Mouse (Mus musculus) midbrain, embryonic 14.5 days (tissue): ENCODE measurements around the gene Dync1i2. TPM values are rescaled to one million over a fixed set of nuclear protein-coding genes. Genes with fewer than 3 reads are reported as not detected.

Experiments
- ATAC-seq: fragments of 200-750 bp; cut with Nextera tagmentation; 2 replicates; pipeline ENCODE4 v1.8.0; 2017; ENCODE audit warnings: moderate number of reproducible peaks, moderate library complexity; ENCODE audit not compliant: low FRiP score, low TSS enrichment
- DNase-seq: peaks from one replicate; pipeline ENCODE4 v3.0.0-alpha.2; 2015
- H3K27ac ChIP-seq: fragments of 300-500 bp; sonication (generic); replicated peaks from 2 replicates; pipeline ENCODE4 v1.5.1; 2014; ENCODE audit warnings: mild to moderate bottlenecking, low read depth, low read length, moderate library complexity
- H3K27me3 ChIP-seq: fragments of 300-500 bp; sonication (generic); 2 replicates; pipeline ENCODE4 v1.6.1; 2014; ENCODE audit warnings: low read length, control low read depth, mixed read lengths; ENCODE audit not compliant: control insufficient read depth, insufficient read depth
- H3K36me3 ChIP-seq: fragments of 300-500 bp; sonication (generic); 2 replicates; pipeline ENCODE4 v1.6.1; 2014; ENCODE audit warnings: low read length, control low read depth; ENCODE audit not compliant: control insufficient read depth, insufficient read depth
- H3K4me1 ChIP-seq: fragments of 300-500 bp; sonication (generic); 2 replicates; pipeline ENCODE4 v1.6.1; 2014; ENCODE audit warnings: mild to moderate bottlenecking, antibody characterized with exemption, low read length, control low read depth; ENCODE audit not compliant: control insufficient read depth, insufficient read depth
- H3K4me2 ChIP-seq: fragments of 300-500 bp; sonication (generic); 2 replicates; pipeline ENCODE4 v1.6.1; 2014; ENCODE audit warnings: mild to moderate bottlenecking, low read length, moderate library complexity
- H3K4me3 ChIP-seq: fragments of 300-500 bp; sonication (generic); replicated peaks from 2 replicates; pipeline ENCODE4 v1.5.1; 2014; ENCODE audit warnings: low read depth, low read length
- H3K9ac ChIP-seq: fragments of 300-500 bp; sonication (generic); replicated peaks from 2 replicates; pipeline ENCODE4 v1.6.1; 2014; ENCODE audit warnings: mild to moderate bottlenecking, low read length, moderate library complexity
- H3K9me3 ChIP-seq: fragments of 300-500 bp; sonication (generic); 2 replicates; pipeline ENCODE4 v1.6.1; 2016; ENCODE audit warnings: low read length, control low read depth, mixed read lengths; ENCODE audit not compliant: control insufficient read depth
- WGBS: fragments of 180-500 bp; shearing (Covaris S2); extraction: QIAGEN DNeasy Blood & Tissue Kit; methylation state at CpG from one replicate; pipeline ENCODE4 v1.1.7; 2014; 5-methylcytosine and 5-hydroxymethylcytosine counted together
- polyA plus RNA-seq: library from polyadenylated mRNA; unstranded; fragments of >200 nt; fragmentation: Nextera tagmentation; extraction: Ambion mirVana; gene quantifications from 2 replicates; pipeline ENCODE4 v1.2.1, GENCODE M21; 2014

The Dync1i2 gene
- polyA plus RNA-seq, 1 experiment from 2014 or later: 231 TPM

DNA sequence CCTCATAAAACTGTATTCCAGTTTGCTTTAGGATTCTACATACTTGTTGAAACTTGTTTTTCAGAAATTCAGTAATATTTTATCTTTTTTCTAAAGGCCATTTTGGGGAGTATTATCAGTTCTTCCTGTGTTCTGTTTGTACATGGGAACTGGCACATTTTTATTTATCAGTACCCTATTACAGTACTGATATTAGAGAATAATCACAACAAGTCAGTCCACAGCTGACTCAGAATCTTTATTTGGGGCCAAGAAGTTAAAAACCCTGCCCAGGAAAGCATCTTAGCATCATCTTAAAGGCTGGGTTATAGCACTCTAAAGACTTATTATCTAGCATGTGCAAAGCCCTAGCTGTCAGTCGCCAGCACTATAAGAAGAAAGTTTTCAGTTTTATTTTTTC lies 18.1 kb downstream of the Dync1i2 start:
- WGBS: 94% methylated on average over 1 of the region's 1 CpGs
- ATAC-seq: no peak

DNA sequence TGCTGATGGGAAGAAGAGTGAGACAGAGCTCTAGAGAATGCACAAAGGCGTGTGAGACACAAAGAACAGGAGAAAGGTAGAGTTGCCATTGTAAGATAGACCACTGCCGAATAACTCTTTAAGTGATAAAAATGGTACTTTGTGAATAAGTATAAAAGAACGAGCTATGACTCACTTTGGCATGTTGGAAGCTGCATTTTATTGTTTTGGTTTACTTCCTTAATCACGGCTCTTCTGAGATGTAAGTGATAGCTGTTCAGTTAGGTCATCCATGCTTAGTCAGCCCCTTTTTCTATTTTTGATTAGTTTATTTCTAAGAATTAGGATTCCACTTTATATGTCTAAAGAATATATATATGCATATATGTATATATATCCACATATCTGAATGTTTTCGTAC lies 20.4 kb downstream of the Dync1i2 start:
- Histone ChIP-seq H3K36me3 (peaks cover 39% of the 10 kb centered on the region), H3K9me3 (no peaks in the 10 kb centered on the region), H3K9ac (no peak overlapping the region), H3K4me3 (no peak overlapping the region), H3K27me3 (no peaks in the 10 kb centered on the region), H3K27ac (no peak overlapping the region), H3K4me2 (no peak overlapping the region), H3K4me1 (no peaks in the 10 kb centered on the region)
- no peak for DNase-seq
- WGBS: 94% methylated on average over 5 of the region's 5 CpGs
- ATAC-seq: no peak

More for the DNA sequence above, 18.1 kb downstream of the Dync1i2 start:
- Histone ChIP-seq H3K9ac (no peak overlapping the region), H3K36me3 (peaks cover 32% of the 10 kb centered on the region), H3K4me1 (0 out of 2 replicates have a peak, but pooled peaks cover 2% of the 10 kb centered on the region), H3K4me2 (no peak overlapping the region), H3K4me3 (no peak overlapping the region), H3K27me3 (no peaks in the 10 kb centered on the region), H3K27ac (no peak overlapping the region), H3K9me3 (no peaks in the 10 kb centered on the region)
- DNase-seq: no peak

GRCm38 (mm10) chr2:71232976-71233375 lies 21.5 kb downstream of the Dync1i2 start:
- 77% methylated on average over 2 of the region's 2 CpGs for WGBS
- no peak overlapping the region for H3K4me2 ChIP-seq
- ATAC-seq (no peak), DNase-seq (no peak)
- H3K4me1 ChIP-seq: no peaks in the 10 kb centered on the region
- H3K9ac ChIP-seq: no peak overlapping the region
- no peak overlapping the region for H3K4me3 ChIP-seq
- no peaks in the 10 kb centered on the region for H3K27me3 ChIP-seq
- no peak overlapping the region for H3K27ac ChIP-seq
- peaks cover 39% of the 10 kb centered on the region for H3K36me3 ChIP-seq
- no peaks in the 10 kb centered on the region for H3K9me3 ChIP-seq

- Histone ChIP-seq H3K9me3 (no peaks in the 10 kb centered on the region), H3K36me3 (peaks cover 35% of the 10 kb centered on the region), H3K4me3 (no peak overlapping the region), H3K4me2 (no peak overlapping the region), H3K27me3 (no peaks in the 10 kb centered on the region), H3K27ac (no peak overlapping the region), H3K9ac (no peak overlapping the region), H3K4me1 (no peaks in the 10 kb centered on the region)
- no peak for ATAC-seq
- 96% methylated on average over 4 of the region's 4 CpGs for WGBS
- DNase-seq: no peak
These were observed 23.9 kb downstream of the Dync1i2 start for GRCm38 (mm10) chr2:71235420-71235819.

- Histone ChIP-seq H3K27me3 (no peaks in the 10 kb centered on the region), H3K4me2 (no peak overlapping the region), H3K4me3 (no peak overlapping the region), H3K9me3 (no peaks in the 10 kb centered on the region), H3K27ac (no peak overlapping the region), H3K36me3 (peaks cover 35% of the 10 kb centered on the region), H3K4me1 (no peaks in the 10 kb centered on the region), H3K9ac (no peak overlapping the region)
- WGBS: 95% methylated on average over 6 of the region's 6 CpGs
- ATAC-seq: no peak
- no peak for DNase-seq
These were observed 24.5 kb downstream of the Dync1i2 start for GRCm38 (mm10) chr2:71236009-71236408.

GRCm38 (mm10) chr2:71241505-71241904 lies 30.0 kb downstream of the Dync1i2 start:
- Histone ChIP-seq H3K27me3 (no peaks in the 10 kb centered on the region), H3K9ac (no peak overlapping the region), H3K36me3 (peaks cover 31% of the 10 kb centered on the region), H3K4me1 (no peaks in the 10 kb centered on the region), H3K4me3 (no peak overlapping the region), H3K4me2 (no peak overlapping the region), H3K27ac (no peak overlapping the region), H3K9me3 (no peaks in the 10 kb centered on the region)
- DNase-seq (no peak), ATAC-seq (no peak)
- WGBS: 91% methylated on average over 2 of the region's 2 CpGs

- no peak for DNase-seq
- no peaks in the 10 kb centered on the region for H3K9me3 ChIP-seq
- WGBS: 85% methylated on average over 3 of the region's 3 CpGs
These were observed 30.7 kb downstream of the Dync1i2 start for GRCm38 (mm10) chr2:71242180-71242579.

GRCm38 (mm10) chr2:71243058-71243672 lies 31.7 kb downstream of the Dync1i2 start:
- Histone ChIP-seq H3K9ac (no peak overlapping the region), H3K36me3 (peaks cover 36% of the 10 kb centered on the region), H3K27me3 (no peaks in the 10 kb centered on the region), H3K4me3 (no peak overlapping the region), H3K4me2 (no peak overlapping the region), H3K9me3 (no peaks in the 10 kb centered on the region), H3K4me1 (no peaks in the 10 kb centered on the region), H3K27ac (no peak overlapping the region)
- DNase-seq (peak; percentile 48), ATAC-seq (no peak)
- WGBS: 61% methylated on average over 9 of the region's 9 CpGs

More at GRCm38 (mm10) chr2:71242180-71242579, 30.7 kb downstream of the Dync1i2 start:
- H3K27me3 ChIP-seq: no peaks in the 10 kb centered on the region
- H3K4me2 ChIP-seq: no peak overlapping the region
- H3K9ac ChIP-seq: no peak overlapping the region
- no peak overlapping the region for H3K4me3 ChIP-seq
- H3K27ac ChIP-seq: no peak overlapping the region
- no peaks in the 10 kb centered on the region for H3K4me1 ChIP-seq
- H3K36me3 ChIP-seq: peaks cover 30% of the 10 kb centered on the region
- no peak for ATAC-seq

GRCm38 (mm10) chr2:71244807-71245206 lies 33.3 kb downstream of the Dync1i2 start:
- ATAC-seq (no peak), DNase-seq (peak; percentile 7)
- no peak overlapping the region for H3K9ac ChIP-seq
- 62% methylated on average over 7 of the region's 7 CpGs for WGBS
- H3K4me1 ChIP-seq: no peaks in the 10 kb centered on the region
- H3K36me3 ChIP-seq: peaks cover 35% of the 10 kb centered on the region
- no peaks in the 10 kb centered on the region for H3K9me3 ChIP-seq
- no peak overlapping the region for H3K4me2 ChIP-seq
- H3K27me3 ChIP-seq: no peaks in the 10 kb centered on the region
- no peak overlapping the region for H3K4me3 ChIP-seq
- peak overlapping the region; percentile 58 for H3K27ac ChIP-seq
